Mouse (Mus musculus) ES-E14 (cell line): ENCODE measurements around the gene Fyn. TPM values are rescaled to one million over a fixed set of nuclear protein-coding genes. Genes with fewer than 3 reads are reported as not detected.

Source experiments
- DNase-seq: peaks from one replicate; pipeline ENCODE4 v3.0.0-alpha.2; 2013; ENCODE audit warnings: low read depth, low spot score
- H3K27ac ChIP-seq: 2 replicates; pipeline ENCODE4 v1.5.1; 2012; ENCODE audit warnings: low read depth, mild to moderate bottlenecking, low read length, moderate library complexity, mixed read lengths; ENCODE audit not compliant: poor library complexity, insufficient read depth, severe bottlenecking
- H3K36me3 ChIP-seq: 2 replicates; pipeline ENCODE4 v1.6.1; 2012; ENCODE audit warnings: mild to moderate bottlenecking, low read length, moderate library complexity, mixed read lengths; ENCODE audit not compliant: control insufficient read depth, poor library complexity, insufficient read depth, severe bottlenecking
- H3K4me1 ChIP-seq, 2 experiments: fragments of 150-350 bp in 1 of 2; sonication (generic) in 1 of 2; 2 replicates each; pipeline ENCODE4 v1.6.1; 2012; ENCODE audit warnings: low read length in 2 of 2, mild to moderate bottlenecking in 1 of 2, mixed read lengths in 1 of 2; ENCODE audit not compliant: control insufficient read depth in 2 of 2, insufficient read depth in 2 of 2, poor library complexity in 1 of 2
- H3K4me3 ChIP-seq, 2 experiments: fragments of 150-350 bp in 1 of 2; sonication (generic) in 1 of 2; 2 replicates each; pipeline ENCODE4 v1.5.1; 2012; ENCODE audit warnings: low read length in 2 of 2, low read depth in 1 of 2, mild to moderate bottlenecking in 1 of 2, mixed read lengths in 1 of 2; ENCODE audit not compliant: insufficient read depth in 1 of 2, poor library complexity in 1 of 2, severe bottlenecking in 1 of 2
- H3K9ac ChIP-seq: 2 replicates; pipeline ENCODE4 v1.6.1; 2012; ENCODE audit warnings: low read depth, mild to moderate bottlenecking, low read length, mixed read lengths; ENCODE audit not compliant: poor library complexity, insufficient read depth, severe bottlenecking
- H3K9me3 ChIP-seq: fragments of 150-350 bp; sonication (generic); 2 replicates; pipeline ENCODE4 v1.6.1; 2012; ENCODE audit warnings: low read depth, mild to moderate bottlenecking, low read length; ENCODE audit not compliant: control insufficient read depth, insufficient read depth
- CHD2 ChIP-seq: IDR thresholded peaks from 2 replicates; pipeline ENCODE4 v1.6.1; 2014; ENCODE audit warnings: mild to moderate bottlenecking, low read depth, low read length, inconsistent platforms
- HCFC1 ChIP-seq: IDR thresholded peaks from 2 replicates; pipeline ENCODE4 v1.6.1; 2012; ENCODE audit warnings: low read length, inconsistent platforms, borderline replicate concordance; ENCODE audit not compliant: insufficient read depth
- MAFK ChIP-seq: IDR thresholded peaks from 2 replicates; pipeline ENCODE4 v1.6.1; 2014; ENCODE audit warnings: mild to moderate bottlenecking, low read depth, low read length, inconsistent platforms; ENCODE audit not compliant: insufficient read depth
- ZC3H11A ChIP-seq: IDR thresholded peaks from 2 replicates; pipeline ENCODE4 v1.6.1; 2012; ENCODE audit warnings: low read depth, mild to moderate bottlenecking, inconsistent platforms, low read length, borderline replicate concordance
- ZNF384 ChIP-seq: IDR thresholded peaks from 2 replicates; pipeline ENCODE4 v1.6.1; 2012; ENCODE audit warnings: low read depth, low read length, inconsistent platforms
- in situ Hi-C, 2 experiments: fragments of 600-800 bp; cut with MboI; formaldehyde crosslinking; loops; one replicate each; pipeline ENCODE4 v1.15.1; 2025; ENCODE audit warnings: low sequenced_read_pairs in 2 of 2, inconsistent platforms in 1 of 2; ENCODE audit not compliant: unreplicated experiment in 2 of 2
- total RNA-seq: library from RNA; depleted of rRNA; stranded (reverse); fragments of 300-350 nt; gene quantifications from 2 replicates; pipeline ENCODE4 v1.2.3, GENCODE M21; 2012

Fyn gene
- total RNA-seq, 1 experiment = 14.6 TPM

DNA sequence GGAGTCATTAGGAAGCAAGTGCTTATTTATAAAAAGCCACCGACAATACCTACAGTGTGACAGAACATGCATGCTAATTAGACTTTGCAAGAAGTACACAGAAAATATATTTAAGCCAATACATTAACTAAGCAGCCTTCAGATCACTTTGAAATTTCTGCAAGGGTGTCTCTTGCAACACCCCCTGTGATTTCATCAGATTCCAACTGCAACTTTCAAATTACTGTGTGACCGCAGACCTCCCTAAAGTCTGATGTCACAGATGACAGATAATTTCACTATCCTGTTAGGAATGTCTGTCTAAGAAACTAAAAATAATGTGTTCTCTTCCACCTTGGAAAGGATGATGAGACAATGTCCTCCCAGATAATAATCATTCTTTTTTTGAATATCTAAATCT lies 44.4 kb upstream of the Fyn start:
- DNase-seq = no peak
- Histone ChIP-seq H3K9me3 (no peaks in the 10 kb centered on the region), H3K9ac (no peak overlapping the region), H3K36me3 (no peaks in the 10 kb centered on the region), H3K4me3 (no peak overlapping the region), H3K27ac (no peak overlapping the region), H3K4me1 (no peaks in the 10 kb centered on the region)
- no peak for TF ChIP-seq HCFC1
- TF ChIP-seq MAFK = no peak
- no peak for TF ChIP-seq ZNF384
- no peak for TF ChIP-seq CHD2
- TF ChIP-seq ZC3H11A = no peak
- in situ Hi-C loops = no loop called here

- H3K27ac ChIP-seq = no peak overlapping the region
- H3K36me3 ChIP-seq = no peaks in the 10 kb centered on the region
- in situ Hi-C loops = no loop called here
- TF ChIP-seq CHD2 (no peak), ZC3H11A (no peak), HCFC1 (no peak), MAFK (no peak)
- DNase-seq = no peak
- no peaks in the 10 kb centered on the region for H3K9me3 ChIP-seq
- no peak overlapping the region for H3K9ac ChIP-seq
- H3K4me1 ChIP-seq = no peaks in the 10 kb centered on the region
- H3K4me3 ChIP-seq = no peak overlapping the region
Measured at GRCm38 (mm10) chr10:39328661-39329060, 40.0 kb upstream of the Fyn start.

DNA sequence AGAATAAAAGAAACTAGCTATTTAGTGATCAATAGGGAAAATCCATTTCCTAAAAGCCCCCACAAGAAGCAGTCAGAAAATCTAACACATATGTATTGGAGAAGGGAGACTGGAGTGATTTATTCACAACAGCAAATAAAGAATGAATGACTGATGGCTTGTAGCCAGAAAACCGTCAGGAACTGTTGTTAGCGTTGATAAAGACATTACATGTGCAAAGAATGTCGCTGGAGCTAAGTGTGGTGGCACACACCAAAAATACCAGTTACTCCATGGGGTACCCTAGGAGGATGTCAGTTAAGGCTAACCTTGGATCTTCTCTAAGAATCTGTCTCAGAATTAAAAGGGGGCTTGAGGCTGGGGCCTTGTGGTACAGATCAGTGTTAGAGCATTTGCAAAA lies 34.3 kb upstream of the Fyn start:
- H3K9me3 ChIP-seq = no peaks in the 10 kb centered on the region
- H3K4me3 ChIP-seq = no peak overlapping the region
- no peaks in the 10 kb centered on the region for H3K4me1 ChIP-seq
- H3K36me3 ChIP-seq = no peaks in the 10 kb centered on the region
- no peak overlapping the region for H3K9ac ChIP-seq
- no peak for DNase-seq
- in situ Hi-C loops = no loop called here
- no peak overlapping the region for H3K27ac ChIP-seq
- TF ChIP-seq MAFK = no peak
- no peak for TF ChIP-seq ZNF384
- TF ChIP-seq ZC3H11A = no peak
- TF ChIP-seq CHD2 = no peak
- no peak for TF ChIP-seq HCFC1

- H3K4me3 ChIP-seq = no peak overlapping the region
- TF ChIP-seq HCFC1 (no peak), MAFK (no peak), ZNF384 (no peak), ZC3H11A (no peak), CHD2 (no peak)
- H3K4me1 ChIP-seq = no peaks in the 10 kb centered on the region; a peak in 1 of 4 replicates
- DNase-seq = no peak
- H3K9me3 ChIP-seq = no peaks in the 10 kb centered on the region
- no peak overlapping the region for H3K9ac ChIP-seq
- no peaks in the 10 kb centered on the region for H3K36me3 ChIP-seq
- no peak overlapping the region for H3K27ac ChIP-seq
- in situ Hi-C loops = no loop called here
Measured at GRCm38 (mm10) chr10:39335880-39336279, 32.8 kb upstream of the Fyn start.
